Mouse (Mus musculus) layer of hippocampus, adult 9-11 months (tissue): ENCODE measurements at regions not wholly inside any gene's neighbourhood (a gene's known extent, or its start where the extent isn't known, plus 50 kb on each side); places are given as distances from the start of the nearest gene placed in this dataset.

Source experiments
- DNase-seq: peaks from one replicate; pipeline ENCODE4 v3.0.0; 2022

DNA sequence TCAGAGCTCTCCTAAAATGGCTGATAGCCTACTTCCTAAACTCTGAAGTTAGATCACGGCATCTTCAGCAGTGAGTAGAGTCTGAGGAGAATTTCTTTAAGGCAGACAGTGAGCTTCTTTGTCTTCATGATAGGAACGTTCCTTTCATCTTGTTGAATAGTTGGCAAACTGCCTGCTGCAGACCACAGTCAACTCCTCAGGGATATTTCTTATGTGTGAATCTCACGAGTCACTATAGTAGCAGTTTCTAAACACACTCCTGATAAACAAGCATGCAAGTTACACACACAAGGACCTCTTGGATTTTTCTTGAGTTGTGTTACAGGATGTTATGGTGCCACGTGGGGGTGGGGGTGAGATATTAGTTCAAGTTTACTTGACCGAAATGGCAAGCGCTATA is 205.2 kb downstream of the Gm11077 start:
- no peak for DNase-seq

DNA sequence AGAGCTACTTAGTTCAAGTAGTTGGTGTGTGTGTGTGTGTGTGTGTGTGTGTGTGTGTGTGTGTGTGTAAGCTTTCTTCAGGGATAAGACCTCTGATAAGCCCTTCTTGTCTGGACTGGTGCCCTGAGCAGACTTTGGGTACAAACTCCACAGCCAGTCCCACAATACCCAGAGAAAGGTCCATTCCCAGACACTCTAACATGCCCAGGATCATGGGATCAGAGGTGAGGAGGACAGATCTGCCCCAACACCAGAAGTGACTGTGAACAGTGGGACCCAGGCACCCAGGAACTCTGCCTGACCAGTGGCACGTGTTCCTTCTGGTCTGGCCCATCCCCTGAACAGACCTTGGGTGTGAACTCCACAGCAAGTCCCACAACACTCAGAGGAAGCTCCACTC is 208.9 kb downstream of the Gm11077 start:
- DNase-seq, result no peak

DNA sequence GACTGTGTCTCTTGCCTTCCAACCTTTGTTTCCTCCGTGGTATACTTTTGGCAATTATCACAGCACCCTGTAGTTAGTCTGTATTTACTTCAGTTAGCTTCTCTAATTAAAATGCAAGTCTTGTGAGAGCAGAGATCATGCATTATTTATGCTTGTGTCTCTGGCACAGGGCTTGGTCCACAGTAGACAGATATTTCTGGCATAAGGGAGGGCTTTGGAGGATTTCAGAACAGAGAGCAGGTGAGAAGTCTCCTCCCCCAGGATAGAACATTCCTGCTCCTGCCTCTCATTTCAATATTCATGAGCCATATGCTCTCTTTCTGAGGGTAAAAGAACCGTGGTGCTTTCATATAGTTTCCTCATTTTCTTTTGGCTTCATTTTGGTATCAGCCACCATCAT is 217.6 kb downstream of the Gm11077 start:
- peak; percentile 10 for DNase-seq

DNA sequence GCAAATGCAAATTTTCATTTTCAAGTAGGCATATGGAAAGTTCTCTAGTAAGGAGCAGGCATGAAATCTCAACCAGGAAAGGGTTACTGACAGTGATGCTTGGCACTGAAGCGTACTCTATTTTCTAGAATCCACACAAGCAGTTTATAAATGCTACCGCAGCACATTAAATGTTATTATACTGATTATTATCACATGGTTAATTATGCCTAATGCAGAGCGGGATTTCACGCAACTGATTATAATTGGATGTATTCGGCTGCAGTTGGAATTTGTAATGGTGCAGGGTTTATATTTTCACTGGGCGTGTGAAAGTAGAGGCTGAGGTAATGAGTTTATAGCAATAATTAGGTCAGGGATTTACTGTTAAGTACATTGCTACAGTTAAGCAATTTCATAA is 221.4 kb downstream of the Gm11077 start:
- no peak for DNase-seq

DNA sequence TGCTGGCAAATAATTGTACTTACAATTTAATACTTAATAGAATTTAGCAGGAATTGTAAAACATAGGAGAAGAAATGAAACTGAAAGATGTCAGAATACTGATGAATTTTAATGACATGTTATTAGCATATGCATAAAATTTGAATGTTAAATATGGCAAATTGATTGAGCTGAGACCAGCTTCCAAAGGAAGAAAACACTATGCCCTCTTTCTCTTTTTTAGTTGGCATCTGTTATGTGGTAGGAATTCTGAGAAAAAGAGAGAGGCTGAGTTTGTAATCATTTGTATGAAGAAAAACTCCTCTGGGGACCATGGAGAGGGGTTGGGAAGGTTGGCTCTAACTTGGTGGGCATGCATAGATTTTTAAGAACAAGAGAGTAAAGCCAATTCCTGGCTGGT is 224.2 kb downstream of the Gm11077 start:
- no peak for DNase-seq

DNA sequence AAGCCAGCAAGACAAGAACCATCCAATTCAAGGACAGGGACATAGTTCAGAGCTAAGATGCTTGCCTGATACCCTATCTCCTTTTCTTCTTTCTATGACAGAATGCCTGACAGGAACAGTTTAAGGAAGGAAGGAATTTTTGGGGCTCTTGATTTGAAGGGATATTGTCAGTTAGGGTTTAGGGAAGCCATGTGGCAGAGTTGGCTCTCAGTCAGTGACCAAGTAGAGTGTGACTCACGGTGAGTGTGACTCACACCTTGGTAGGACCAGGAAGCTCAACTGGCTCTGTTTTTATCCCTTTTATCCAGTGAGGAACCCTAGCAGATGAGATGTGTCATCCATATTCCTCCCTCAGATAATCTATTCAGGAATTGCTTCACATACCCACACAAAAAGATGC is 224.6 kb downstream of the Gm11077 start:
- DNase-seq, result peak; percentile 8

DNA sequence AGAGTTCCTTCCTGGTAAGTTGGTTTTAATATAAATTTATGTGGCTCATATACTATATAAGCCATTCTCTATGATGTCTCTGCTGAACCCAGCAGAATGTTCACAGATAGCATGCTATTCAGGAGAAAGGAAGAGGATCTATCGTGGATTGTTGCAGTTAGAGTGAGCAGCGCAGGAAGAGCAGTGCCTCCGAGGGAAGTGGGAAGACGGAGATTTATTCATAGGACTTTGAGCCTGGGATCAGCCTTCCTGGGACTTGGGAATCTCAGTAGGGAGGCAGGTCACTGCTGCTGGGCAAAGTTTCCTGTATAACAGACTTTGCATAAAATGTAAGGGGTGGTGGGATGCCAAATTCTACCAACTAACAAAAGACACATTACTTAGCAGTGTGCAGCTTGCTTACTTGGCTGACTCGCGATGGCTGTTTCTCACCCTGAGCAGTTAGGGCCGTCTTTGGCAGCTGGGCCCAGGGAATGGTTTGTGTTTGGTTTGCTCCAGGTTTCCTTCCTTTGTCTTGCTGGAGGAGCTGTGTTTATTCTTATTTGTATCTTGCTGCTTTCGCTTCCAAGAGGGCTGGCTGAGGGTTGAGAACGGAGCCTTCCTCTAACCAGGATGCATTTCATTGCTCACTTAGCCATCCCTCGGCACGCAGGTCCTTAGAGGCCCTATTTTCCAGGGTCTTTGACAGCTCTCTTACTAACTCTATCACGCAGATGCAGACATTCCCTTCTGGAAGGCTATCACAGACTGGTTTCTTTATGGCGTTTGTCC is 226.9 kb downstream of the Gm11077 start:
- DNase-seq, result no peak

DNA sequence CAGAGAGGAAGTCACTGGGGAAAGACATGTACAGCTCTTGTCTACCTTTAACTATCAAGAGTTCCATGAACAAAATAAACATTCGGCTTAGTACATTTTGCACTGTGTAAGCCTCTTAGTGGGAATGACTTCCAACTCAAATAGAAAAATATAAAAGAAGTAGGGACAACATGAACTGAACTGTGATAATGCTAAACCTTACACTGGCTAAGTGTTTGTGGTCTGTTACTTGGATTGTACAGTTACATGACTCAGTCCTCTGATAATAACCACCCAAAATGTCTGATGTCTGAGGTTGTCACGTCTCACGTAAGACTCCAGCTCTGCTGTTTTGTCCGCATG is 227.4 kb downstream of the Gm11077 start:
- no peak for DNase-seq

DNA sequence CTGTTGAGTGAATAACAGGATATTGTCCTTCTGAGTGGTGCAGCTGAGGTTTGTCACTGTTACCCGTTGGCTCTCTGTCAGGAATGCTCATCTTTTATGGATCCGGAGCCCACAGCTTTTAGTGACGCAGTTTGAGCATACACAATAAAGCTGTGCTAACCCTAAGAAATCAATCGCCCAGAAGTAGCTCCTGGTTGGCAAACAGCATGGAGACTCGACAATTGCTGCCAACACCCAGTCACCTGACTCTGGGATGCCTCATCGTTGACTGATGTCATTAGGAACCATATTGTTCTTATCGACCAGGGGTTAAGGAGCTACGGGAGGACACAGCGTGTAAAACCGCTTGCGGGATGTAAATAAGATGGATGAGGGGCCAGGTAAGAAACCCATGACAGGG is 232.9 kb downstream of the Gm11077 start:
- no peak for DNase-seq

DNA sequence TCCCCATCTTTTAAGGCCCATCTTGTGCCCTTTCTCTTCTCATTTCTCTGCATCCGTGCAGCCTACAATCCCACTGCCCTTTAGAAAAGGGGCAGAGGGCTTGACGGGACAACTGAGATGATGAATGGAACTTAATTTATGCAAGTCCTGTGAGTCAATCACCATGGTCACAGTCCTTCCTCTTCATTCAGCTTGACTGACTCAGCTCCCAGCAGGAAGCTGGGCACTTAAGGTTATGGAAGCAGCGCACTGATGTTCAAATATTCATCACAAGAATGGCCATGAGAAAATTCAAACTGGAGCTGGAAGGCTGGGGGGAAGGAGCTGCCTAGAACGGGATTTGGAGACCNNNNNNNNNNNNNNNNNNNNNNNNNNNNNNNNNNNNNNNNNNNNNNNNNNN is 233.5 kb downstream of the Gm11077 start:
- no peak for DNase-seq

DNA sequence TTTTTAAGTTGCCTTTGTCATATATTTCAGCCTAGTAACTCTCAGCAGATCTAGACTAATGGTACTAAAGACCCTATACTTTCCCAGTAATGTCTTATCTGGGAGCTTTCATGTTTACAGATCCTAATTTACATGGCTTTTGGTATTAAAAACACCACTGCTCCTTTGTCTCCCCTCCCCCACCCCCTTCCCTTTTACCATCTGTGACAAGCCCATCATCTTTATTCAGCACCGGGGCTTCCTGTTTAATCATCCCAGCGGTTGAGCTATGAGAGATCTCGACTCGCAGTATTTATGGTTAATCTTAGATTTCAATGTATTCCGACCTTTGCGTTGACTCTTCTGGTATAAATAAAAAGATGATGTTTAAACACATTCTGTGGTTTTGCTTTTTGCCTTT is 244.6 kb downstream of the Gm11077 start:
- no peak for DNase-seq

DNA sequence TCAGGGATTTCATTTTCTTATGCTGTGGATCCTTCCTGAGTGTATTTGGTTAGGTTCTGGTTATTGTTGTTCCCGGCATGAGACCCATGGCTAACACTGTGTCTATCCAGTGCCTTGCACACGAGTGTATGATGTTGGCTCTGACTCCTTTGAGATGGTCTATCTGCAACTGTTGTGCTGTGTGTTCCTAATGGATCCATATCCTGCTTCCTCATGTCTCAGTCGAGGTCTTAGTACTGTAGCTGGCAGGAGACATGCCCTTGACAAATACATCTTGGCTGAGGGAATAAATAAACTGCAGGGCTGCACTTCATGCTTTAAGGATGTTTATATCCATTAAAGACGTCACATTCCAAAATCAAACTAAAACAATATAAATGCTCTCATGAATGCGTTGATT is 247.9 kb downstream of the Gm11077 start:
- DNase-seq, result no peak

DNA sequence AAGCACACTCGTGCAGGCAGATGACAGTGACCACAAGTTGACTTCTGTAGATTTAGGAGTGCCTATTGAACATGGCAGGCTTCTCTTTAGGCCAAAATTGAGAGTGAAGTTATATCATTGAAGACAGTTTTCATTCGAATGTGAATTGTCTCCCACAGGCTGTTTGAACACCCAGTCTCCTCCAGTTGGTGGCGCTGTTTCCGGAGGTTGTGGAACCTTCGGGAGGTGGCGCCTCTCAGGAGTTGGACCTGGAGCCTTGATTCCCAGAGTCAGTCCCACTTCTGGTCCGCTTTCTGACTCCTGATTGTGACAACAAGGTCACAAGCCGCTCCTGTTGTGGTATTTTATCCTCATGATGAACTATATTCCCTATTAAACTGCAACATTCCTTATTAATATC is 254.5 kb downstream of the Gm11077 start:
- DNase-seq, result no peak

DNA sequence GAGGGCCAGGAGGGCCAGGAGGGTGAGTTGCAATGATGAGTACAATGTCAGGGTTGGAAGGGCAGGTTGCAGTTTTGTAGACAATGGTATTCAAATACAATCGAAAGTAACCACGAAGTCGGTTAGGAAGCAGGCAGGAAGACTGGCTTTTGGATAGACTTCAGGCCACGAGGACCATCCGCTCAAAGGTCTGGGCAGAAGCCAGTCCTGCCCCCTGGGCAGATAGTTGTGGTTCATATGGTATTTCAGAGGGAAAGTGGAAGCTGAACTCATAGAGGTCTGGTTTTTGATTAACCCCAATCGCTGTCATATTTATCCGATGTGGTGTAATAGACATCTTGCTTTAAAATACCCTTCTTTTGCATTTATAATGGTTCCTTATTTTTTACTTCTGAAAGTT is 255.2 kb downstream of the Gm11077 start:
- no peak for DNase-seq

DNA sequence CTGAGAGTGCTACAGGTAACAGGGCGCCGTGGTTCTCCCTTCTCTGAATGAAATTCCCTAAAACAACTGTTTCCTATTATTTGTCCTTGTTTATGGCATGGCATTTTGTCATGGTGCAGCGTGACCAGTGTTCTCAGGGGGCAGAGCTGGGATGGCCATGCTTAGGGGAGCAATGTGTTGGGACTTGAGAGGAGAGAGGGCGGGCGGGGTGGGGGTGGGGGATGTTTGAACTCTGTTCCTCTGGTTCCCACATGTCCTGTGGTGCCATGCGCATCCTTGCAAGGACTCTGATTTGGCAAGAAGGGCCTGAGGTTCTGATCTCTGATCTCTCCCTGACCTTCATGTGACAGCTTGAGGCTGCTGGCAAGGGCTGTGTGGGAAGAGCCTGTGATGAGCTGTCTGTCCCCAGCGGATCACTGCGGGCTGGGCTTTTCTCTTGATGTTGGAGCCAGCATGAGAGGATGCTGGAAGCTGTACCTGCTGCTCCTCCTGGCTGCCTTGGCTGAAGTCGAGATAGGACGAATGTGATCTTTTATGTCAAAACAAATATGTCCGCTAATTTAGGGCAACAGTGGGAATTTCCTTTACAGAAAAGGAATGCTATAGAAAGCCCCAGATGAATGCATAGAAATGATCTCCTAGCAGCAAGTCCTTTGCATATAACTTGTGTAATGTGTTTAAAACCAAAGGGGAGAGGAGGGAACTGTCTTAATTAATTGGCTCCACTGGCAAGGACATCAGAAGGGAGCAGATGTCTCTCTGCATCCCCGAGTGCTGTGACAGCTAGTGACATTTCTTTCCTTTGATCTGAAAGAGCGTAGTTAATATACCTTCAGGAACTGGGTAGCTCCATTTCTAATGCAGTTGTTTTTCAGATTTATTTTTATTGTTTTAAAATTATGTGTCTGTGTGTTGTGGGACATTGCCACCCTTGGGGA is 255.2 kb upstream of the Pde3a start:
- DNase-seq, result no peak

DNA sequence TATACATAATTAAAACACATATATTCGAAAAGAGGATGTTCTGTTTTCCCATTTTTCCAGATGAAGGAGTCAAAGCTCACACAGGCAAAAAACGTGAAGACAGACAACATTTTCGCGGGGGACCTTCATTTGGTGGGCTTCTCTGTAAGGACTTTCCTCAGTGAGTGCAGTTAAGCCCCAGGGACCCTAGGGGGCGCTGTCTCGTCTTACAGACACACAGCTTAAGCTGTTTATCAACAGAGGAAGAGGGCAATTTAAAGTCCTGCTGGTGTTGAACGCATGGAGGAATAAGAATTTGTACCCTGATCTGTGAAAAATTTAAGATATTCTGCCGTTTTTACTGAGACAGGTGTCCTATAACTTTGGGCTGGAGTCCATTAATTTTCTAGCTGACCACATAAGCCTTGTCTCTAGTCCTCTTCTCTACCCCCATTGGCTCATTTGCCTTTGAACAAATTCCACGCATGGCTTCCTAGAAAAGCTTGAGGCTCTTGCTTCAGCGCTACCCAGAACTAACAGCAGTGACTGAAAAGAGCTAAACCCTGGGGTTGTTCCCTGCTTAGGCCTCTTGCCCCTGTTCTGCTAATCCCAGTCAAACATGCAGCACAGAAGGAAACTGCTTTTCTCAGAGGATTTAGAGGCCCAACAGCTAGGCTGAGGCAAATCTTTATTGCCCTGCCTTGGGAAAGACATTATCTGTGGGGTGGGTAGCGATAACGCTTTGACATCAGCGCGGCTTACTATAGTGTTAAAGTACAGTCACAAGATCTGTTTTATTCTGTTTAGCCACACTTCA is 253.5 kb upstream of the Pde3a start:
- DNase-seq, result no peak

DNA sequence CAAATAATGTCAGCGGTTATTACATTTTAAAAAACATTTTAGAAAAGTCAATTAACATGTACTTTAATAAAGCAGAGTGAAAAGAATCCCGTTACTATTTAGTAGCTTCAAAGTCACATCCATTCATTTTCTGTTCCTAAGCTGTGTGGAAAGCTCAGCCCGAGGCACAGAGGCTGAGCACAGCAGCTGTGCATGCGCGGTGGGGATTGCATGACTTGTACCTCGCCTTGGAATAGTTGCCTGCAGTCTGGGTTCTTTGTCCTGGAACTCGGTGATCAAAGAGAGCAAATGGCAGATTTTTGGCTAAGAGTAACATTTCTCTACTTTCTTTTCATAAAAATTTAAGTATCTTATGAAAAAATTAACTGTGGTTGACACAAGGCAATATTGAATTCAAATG is 251.0 kb upstream of the Pde3a start:
- DNase-seq, result no peak

DNA sequence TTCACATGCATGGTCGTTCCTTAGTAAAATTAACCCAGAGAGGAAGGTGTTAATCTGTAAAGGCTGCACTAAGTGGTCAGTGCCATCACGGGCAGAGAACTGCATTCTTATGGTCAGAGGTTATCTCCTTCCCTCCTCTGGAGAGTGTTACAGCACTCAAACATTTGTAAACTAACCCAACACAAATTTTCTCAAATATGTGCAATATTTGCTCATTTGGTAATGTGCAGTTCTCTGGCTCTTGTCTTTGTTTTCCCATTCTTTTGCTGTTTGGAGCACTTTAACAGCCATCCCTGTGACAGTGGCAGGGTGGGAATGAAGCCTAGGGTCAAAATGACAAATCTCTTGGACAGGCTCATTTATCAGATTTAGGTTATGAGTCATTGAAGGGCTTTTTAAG is 248.5 kb upstream of the Pde3a start:
- DNase-seq, result no peak

DNA sequence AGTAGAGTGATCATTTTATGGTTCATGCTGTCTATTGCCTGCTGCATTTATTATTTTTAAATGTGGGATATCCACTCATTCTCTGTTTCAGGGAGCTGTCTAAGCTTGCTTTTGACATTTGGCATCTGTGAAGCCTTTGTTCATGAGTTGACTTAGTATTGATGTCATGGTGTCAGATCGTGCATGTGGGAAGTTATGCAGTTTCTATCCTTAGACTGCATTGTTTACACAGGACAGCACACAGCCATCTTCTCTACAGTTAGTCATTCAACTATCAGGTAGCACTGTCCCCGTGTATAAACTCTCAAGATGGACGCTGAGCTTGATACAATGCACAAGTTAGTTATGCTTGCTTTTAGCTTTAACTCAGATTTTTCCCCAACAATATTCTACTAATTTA is 247.8 kb upstream of the Pde3a start:
- DNase-seq, result no peak

DNA sequence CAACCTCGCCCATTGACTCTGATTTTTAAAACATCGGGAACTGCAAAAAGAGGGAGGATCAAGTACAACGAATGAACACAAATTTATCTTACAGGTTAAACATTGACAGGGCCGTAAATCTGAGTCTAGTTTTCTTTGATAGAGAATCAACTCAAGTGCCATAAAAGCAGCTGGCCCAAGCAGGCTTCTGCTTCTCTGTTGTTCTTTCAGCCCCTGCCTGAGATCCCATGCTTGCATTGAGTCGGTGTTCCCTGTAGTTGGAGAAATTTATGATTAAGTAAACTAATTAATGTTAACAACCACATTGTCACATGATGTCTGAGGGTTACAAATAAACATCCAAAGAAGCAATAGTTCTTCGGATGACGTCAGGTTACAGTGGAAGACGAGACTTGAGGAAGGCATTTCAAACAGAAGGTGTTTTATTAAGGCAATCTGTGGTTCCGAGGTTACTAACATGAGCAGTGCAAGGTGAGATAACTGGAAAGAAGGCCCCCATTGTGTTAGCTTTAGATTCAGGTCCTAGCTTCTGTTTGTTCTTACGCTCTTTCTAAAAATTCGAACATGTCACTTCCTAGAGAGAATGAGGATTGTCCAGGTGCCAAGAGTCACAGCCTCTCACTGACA is 233.9 kb upstream of the Pde3a start:
- DNase-seq, result no peak

DNA sequence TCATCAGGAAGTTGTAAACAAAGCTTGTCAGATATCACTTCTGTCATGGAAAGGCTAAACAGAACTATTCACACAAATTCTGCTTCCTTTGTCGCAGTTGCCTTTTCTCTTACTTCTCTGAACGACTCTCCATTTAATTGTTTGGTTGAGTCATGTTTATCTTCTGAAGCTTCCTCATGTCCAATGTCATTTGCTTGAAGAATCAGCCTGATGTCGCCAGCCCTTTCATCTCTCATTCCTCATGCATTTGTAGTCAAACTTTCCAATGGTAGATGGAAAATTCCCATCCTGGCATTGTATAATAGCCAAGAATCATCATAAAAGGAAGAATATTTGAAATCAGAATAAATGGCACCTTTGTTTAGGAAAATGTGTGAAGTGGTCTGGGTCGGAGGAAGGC is 225.6 kb upstream of the Pde3a start:
- no peak for DNase-seq

DNA sequence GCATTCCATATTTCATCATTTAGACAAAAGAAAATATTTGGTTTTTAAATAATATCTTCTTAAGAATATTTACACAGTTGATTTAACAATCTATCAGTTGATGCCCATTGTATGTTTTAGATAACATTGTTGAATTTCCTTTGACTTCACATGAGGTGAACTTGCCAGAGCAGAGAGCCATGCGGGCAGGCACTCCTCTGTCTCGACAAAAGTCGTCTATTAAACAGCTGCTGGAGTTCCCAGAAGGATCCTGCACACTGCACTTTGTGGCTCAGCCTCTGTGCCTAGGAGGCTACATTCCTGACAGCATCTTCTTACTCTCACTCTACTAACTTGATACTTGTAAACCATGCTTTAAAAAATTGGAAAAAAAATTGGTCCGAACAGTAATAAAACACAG is 221.7 kb upstream of the Pde3a start:
- no peak for DNase-seq

DNA sequence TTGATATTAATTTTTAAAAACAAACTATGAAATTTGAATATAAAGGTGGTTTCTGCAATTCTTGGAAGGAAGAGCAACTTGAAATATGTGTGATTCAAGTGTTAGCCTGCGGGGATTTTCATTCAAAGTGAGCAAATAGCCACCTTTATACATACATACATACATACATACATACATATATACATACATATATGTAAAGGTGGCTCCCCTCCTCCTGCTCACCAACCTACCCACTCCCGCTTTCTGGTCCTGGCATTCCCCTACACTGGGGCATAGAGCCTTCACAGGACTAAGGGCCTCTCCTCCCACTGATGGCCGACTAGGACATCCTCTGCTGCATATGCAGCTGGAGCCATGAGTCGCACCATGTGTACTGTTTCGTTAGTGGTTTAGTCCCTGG is 221.3 kb upstream of the Pde3a start:
- no peak for DNase-seq
